Mouse (Mus musculus): ENCODE measurements around the gene Cd4.

Gene Cd4

DNA sequence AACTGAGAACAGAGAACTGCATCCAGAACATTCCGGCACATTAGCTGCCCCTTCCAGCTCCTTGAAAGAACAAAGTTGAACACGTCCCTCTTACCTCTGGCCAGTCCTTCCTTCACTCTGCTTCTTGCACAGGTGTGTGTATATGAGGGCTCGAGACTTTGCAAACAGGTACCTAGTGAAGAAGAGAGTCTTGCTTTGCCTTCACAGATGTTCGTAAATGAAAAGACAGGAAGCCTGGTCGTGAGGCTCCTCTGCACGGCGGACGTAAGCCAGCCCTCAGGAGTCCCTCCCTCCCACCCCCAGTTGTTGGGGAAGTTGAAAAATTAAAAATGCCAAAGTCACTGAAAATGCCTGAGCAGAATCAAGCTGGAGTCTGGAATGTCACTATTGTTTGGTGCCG is at the start of gene Cd4:
Gene Cd4, minus strand, starts transcription at position 236 of the 400 bp plus-strand sequence.
- DNase-seq (ENCODE audit: low spot score in 2 of 2), result no peak

- DNase-seq (ENCODE audit: low spot score in 2 of 2), result no peak
Observed at GRCm38 (mm10) chr6:124937493-124937892, 49.5 kb upstream of the Cd4 start.

GRCm38 (mm10) chr6:124936681-124937080 is 48.7 kb upstream of the Cd4 start:
- no peak for DNase-seq (ENCODE audit: low spot score in 2 of 2)

GRCm38 (mm10) chr6:124934670-124935069 is 46.6 kb upstream of the Cd4 start:
- no peak for DNase-seq (ENCODE audit: low spot score in 2 of 2)

- no peak for DNase-seq (ENCODE audit: low spot score in 2 of 2)
Observed at GRCm38 (mm10) chr6:124933127-124933526, 45.1 kb upstream of the Cd4 start.

- DNase-seq (ENCODE audit: low spot score in 2 of 2), result no peak
Observed at GRCm38 (mm10) chr6:124932314-124932695, 44.3 kb upstream of the Cd4 start.

DNA sequence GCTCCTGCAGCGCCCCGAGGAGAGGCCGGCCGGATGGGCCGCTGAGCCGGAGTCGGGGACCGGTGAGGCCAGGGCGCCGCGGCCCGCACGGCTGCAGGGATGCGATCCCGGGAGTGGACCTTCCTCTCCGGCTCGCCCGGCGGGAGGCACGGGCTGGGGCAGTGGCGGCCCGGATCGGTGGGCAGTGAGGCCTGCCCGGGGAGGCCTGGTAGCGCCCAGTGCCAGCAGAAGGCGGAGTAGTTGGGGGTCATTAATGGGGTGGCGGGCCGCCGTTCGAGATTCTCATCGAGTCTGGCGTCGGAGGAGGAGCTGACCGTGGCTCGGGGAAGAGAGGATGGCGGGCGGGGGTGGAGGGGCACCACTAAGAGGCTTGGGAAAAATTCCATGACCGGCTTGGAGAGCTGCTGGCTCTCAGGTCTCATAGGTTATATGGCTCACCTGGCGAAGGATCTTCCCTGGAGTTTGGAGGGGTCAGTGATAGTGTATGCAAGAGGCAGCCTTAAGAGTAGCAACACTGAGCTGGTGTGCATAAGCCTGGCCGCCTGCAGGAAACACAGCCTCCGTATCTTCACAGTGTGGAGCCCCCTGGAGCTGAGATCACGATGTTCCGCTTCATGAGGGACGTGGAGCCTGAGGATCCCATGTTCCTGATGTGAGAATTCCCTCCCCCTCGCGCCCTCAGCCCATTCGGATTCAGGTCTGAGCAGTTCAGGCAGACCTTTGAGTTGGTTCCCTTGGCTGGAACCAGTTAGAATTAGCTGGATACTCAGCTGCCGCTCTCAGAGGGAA is 43.7 kb upstream of the Cd4 start:
- peak in 1 of 2 experiments; percentile 33 for DNase-seq (ENCODE audit: low spot score in 2 of 2)

- DNase-seq (ENCODE audit: low spot score in 2 of 2), result peak; percentile 99
Observed at GRCm38 (mm10) chr6:124930754-124931524, 42.9 kb upstream of the Cd4 start, which contains the start of gene Mlf2. TSS of gene Mlf2 (plus strand) at chr6:124931386.

- DNase-seq (ENCODE audit: low spot score in 2 of 2), result peak in 1 of 2 experiments; percentile 47
Observed at GRCm38 (mm10) chr6:124930231-124930630, 42.2 kb upstream of the Cd4 start.

GRCm38 (mm10) chr6:124925941-124926340 is 37.9 kb upstream of the Cd4 start:
- DNase-seq (ENCODE audit: low spot score in 2 of 2), result peak in 1 of 2 experiments; percentile 20

DNA sequence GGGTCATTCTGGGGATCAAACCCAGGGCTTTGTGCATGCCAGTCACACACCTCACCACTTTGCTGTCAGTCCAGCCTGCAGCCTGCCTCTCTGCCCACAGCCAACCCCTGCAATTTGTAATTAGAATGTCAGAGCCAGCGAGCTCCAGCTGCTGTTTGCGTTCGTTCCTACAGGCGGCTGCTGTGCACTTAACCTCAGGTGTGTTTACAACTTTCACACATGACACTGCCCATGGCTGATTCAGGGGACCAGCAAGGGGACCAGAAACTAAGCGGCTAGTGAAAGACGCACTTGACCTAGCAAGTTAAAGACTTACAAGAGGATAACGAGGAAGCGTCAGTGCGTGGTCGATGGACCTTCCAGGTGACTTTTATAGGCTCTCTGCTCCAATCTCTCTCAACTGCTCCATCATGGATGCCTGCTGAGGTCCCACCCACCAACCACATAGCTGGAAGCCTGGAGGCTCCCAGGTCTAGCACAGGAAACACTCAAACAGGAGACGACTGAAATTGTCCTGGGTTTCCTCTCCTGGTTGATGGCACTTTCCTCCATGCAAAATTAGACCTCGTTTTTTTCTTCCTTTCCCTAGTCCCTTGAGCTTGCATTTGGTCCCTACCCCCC is 37.3 kb upstream of the Cd4 start:
- no peak for DNase-seq (ENCODE audit: low spot score in 2 of 2)

DNA sequence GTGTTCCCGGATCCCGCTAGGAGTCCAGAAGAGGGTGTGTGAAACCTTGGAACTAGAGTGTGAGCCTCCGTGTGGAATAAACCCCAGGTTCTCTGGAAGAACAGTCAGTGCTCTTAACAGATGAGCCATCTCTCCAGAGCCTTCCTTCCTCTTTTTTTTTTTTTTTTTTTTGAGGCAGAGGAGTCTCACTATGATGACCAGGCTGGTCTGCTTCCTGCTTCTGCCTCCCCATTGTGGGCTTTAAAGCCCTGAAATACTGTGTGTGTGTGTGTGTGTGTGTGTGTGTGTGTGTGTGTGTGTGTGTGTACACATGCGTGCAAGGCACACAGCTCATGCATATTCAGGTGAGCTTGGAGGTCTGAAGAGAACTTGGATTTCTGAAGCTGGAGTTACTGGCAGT is 33.5 kb upstream of the Cd4 start:
- DNase-seq (ENCODE audit: low spot score in 2 of 2), result no peak

DNA sequence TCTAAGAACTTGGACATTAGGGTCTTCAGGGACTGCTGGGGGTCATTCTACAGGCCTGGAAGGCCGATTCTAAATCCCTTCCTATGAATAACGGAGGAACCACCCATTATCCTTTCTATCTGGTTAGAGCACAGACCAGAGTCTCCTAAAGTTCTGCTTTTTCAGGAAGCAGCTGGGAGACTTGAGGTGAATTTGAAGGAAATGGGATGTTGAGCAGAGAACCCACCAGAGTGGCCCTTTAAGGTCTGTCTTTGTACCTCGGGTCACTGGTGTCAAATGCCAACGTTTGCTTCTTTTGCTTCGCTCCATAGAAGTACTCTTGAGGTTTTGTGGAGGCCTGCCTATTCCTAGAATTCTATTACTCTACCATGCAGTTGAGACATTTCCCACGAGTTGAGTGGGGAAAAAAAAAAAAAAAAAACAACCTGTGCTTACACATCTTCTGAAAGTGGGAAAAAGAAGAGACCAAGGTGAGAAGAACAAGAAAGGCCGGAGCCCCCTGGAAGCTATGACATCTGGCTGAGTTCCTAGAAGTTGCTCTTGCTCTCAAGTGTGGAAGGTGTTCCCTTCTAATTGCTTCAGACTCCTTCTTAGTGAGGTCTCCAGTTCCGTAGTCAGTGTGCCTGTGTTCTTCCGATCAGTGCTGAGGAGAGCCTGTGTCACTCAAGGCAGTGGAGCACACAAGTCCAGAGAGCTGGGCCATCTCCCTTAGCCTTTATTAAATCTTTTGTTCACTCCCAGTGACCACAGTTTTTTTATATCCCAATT is 32.5 kb upstream of the Cd4 start:
- no peak for DNase-seq (ENCODE audit: low spot score in 2 of 2)

GRCm38 (mm10) chr6:124919695-124920317 is 31.8 kb upstream of the Cd4 start, which contains the start of gene Ptms:
TSS of gene Ptms (minus strand) at chr6:124920103.
- DNase-seq (ENCODE audit: low spot score in 2 of 2), result peak; percentile 79 to 90

- no peak for DNase-seq (ENCODE audit: low spot score in 2 of 2)
Observed at GRCm38 (mm10) chr6:124918890-124919627, 31.0 kb upstream of the Cd4 start.

- no peak for DNase-seq (ENCODE audit: low spot score in 2 of 2)
Observed at GRCm38 (mm10) chr6:124918331-124918690, 30.3 kb upstream of the Cd4 start.

DNA sequence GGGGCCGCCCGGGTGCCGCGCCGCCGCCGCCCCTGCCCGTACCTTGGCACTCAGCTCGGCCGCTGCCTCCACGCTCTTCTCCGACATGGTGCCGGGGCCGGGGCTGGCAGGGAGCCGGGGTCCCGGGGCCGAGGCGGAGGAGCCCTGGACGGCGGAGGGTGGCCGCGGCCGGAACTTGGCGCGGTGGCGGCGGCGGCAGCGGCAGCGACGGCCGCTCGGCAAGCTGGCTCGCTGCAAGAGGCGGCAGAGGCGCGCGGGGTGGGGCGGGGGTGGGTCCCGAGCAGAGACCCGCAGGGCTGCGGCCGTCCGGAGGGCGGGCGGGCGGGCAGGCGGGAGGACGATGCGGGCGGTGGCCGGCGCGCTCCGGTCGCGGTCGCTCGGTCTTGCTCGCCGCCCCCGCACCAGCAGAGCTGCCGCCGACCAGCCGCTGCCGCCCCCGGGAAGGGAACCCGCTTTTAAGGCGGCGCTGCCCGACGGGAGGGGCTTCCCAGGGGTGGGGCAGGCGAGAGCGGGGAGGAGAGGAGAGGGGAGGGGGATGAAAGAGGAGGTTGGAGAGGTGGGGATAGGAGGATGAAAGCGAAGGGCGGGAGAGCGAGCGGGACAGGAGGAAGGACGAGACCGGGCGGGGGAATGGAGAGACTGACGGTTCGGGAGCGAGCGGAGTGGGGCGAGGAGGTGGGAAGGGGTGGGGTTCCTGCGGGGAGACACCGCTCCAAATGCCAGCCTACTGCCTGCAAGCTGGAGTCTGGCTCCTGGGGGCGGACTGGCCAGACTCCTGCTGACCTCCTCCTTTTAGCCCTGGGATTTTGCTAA is 29.7 kb upstream of the Cd4 start:
- peak; percentile 82 to 89 for DNase-seq (ENCODE audit: low spot score in 2 of 2)

DNA sequence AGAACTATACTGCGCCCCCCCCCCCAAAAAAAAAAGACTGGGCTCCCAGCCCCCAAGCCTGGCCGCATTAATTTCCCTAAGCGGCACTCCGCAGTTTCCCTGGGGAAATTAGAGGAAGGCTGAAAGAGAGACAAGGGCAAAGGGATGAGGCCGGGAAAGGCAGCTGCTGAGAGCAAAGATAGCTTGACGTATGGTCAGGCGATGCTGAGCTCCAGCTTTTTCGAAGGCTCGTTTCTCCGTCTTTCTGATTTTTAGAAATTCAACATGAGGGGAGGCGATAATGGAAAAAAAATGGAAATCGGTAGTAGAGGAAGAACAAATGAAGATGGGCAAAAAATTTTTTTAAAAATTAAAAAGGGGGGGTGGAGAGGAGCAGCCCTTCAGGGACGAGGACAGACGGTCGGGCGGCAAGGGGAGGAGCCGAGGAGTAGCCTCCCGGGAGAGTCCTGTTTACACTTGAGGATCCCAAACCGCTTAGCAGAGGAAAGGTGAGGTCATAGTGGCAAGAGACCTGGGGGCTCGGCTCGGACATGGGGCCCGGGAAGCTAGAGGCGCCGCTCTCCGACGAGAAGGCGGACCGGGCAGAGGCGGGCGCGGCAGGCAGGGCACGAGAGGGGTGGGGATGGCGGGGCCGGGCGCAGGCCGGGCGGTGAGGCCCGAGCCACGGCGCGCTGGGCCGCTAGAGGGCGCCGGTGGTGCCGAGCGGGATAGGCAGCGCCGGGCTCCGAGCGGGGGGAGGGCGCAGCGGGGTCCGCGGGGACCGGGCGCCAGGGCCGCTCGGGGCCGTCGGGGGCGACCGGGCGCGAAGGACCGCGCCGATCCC is 28.9 kb upstream of the Cd4 start:
- DNase-seq (ENCODE audit: low spot score in 2 of 2), result peak; percentile 86 to 91

Data from urinary bladder, postnatal 36 days (tissue).